Mouse (Mus musculus): ENCODE measurements around the gene Akip1. TPM values are rescaled to one million over a fixed set of nuclear protein-coding genes. Genes with fewer than 3 reads are reported as not detected.

Gene Akip1
- polyA plus RNA-seq, 1 experiment from 2014 or later: 20.7 TPM

GRCm38 (mm10) chr7:109674944-109675628, 28.4 kb upstream of the Akip1 start:
- Histone ChIP-seq H3K9ac (ENCODE audit: low read length) (no peak overlapping the region), H3K4me1 (ENCODE audit: control insufficient read depth, insufficient read depth, low read length) (peaks cover 2% of the 10 kb centered on the region; the same call in 1 of the 2 replicates), H3K4me3 (ENCODE audit: low read depth, low read length) (no peak overlapping the region), H3K27me3 (ENCODE audit: control insufficient read depth, insufficient read depth, low read length) (no peaks in the 10 kb centered on the region), H3K36me3 (ENCODE audit: control insufficient read depth, insufficient read depth, low read length) (no peaks in the 10 kb centered on the region), H3K9me3 (ENCODE audit: control insufficient read depth, low read length) (no peaks in the 10 kb centered on the region), H3K27ac (ENCODE audit: low read depth, low read length) (no peak overlapping the region), H3K4me2 (no peak overlapping the region)
- peak; percentile 61 for DNase-seq (ENCODE audit: low spot score, missing footprints)
- no peak for ATAC-seq (ENCODE audit: low FRiP score)
- WGBS: 80% methylated on average over 4 of the region's 4 CpGs

- Histone ChIP-seq H3K4me3 (ENCODE audit: low read depth, low read length) (no peak overlapping the region), H3K9ac (ENCODE audit: low read length) (no peak overlapping the region), H3K4me1 (ENCODE audit: control insufficient read depth, insufficient read depth, low read length) (no peaks in the 10 kb centered on the region), H3K27me3 (ENCODE audit: control insufficient read depth, insufficient read depth, low read length) (no peaks in the 10 kb centered on the region), H3K27ac (ENCODE audit: low read depth, low read length) (no peak overlapping the region), H3K9me3 (ENCODE audit: control insufficient read depth, low read length) (no peaks in the 10 kb centered on the region), H3K4me2 (no peak overlapping the region), H3K36me3 (ENCODE audit: control insufficient read depth, insufficient read depth, low read length) (no peaks in the 10 kb centered on the region)
- 91% methylated on average over 2 of the region's 2 CpGs for WGBS
- ATAC-seq (ENCODE audit: low FRiP score): no peak
- no peak for DNase-seq (ENCODE audit: low spot score, missing footprints)
Observed at GRCm38 (mm10) chr7:109680284-109680683, 23.2 kb upstream of the Akip1 start.

GRCm38 (mm10) chr7:109680879-109681278, 22.6 kb upstream of the Akip1 start:
- no peaks in the 10 kb centered on the region for H3K4me1 ChIP-seq (ENCODE audit: control insufficient read depth, insufficient read depth, low read length)
- WGBS: 92% methylated on average over 1 of the region's 1 CpGs
- no peak for DNase-seq (ENCODE audit: low spot score, missing footprints)

GRCm38 (mm10) chr7:109686585-109687128, 16.8 kb upstream of the Akip1 start:
- no peak for DNase-seq (ENCODE audit: low spot score, missing footprints)
- Histone ChIP-seq H3K4me3 (ENCODE audit: low read depth, low read length) (no peak overlapping the region), H3K9me3 (ENCODE audit: control insufficient read depth, low read length) (no peaks in the 10 kb centered on the region), H3K9ac (ENCODE audit: low read length) (no peak overlapping the region), H3K4me1 (ENCODE audit: control insufficient read depth, insufficient read depth, low read length) (no peaks in the 10 kb centered on the region), H3K27ac (ENCODE audit: low read depth, low read length) (no peak overlapping the region), H3K36me3 (ENCODE audit: control insufficient read depth, insufficient read depth, low read length) (no peaks in the 10 kb centered on the region), H3K27me3 (ENCODE audit: control insufficient read depth, insufficient read depth, low read length) (no peaks in the 10 kb centered on the region), H3K4me2 (no peak overlapping the region)
- no peak for ATAC-seq (ENCODE audit: low FRiP score)
- 58% methylated on average over 9 of the region's 9 CpGs for WGBS

More at GRCm38 (mm10) chr7:109680879-109681278, 22.6 kb upstream of the Akip1 start:
- no peak overlapping the region for H3K27ac ChIP-seq (ENCODE audit: low read depth, low read length)
- no peak for ATAC-seq (ENCODE audit: low FRiP score)
- no peak overlapping the region for H3K4me2 ChIP-seq
- no peak overlapping the region for H3K9ac ChIP-seq (ENCODE audit: low read length)
- H3K36me3 ChIP-seq (ENCODE audit: control insufficient read depth, insufficient read depth, low read length): no peaks in the 10 kb centered on the region
- H3K27me3 ChIP-seq (ENCODE audit: control insufficient read depth, insufficient read depth, low read length): no peaks in the 10 kb centered on the region
- no peak overlapping the region for H3K4me3 ChIP-seq (ENCODE audit: low read depth, low read length)
- H3K9me3 ChIP-seq (ENCODE audit: control insufficient read depth, low read length): no peaks in the 10 kb centered on the region

GRCm38 (mm10) chr7:109690101-109690500, 13.4 kb upstream of the Akip1 start:
- H3K4me1 ChIP-seq (ENCODE audit: control insufficient read depth, insufficient read depth, low read length): no peaks in the 10 kb centered on the region
- H3K9me3 ChIP-seq (ENCODE audit: control insufficient read depth, low read length): no peaks in the 10 kb centered on the region
- 89% methylated on average over 3 of the region's 3 CpGs for WGBS
- ATAC-seq (ENCODE audit: low FRiP score) (no peak), DNase-seq (ENCODE audit: low spot score, missing footprints) (no peak)
- H3K27ac ChIP-seq (ENCODE audit: low read depth, low read length): no peak overlapping the region
- H3K9ac ChIP-seq (ENCODE audit: low read length): no peak overlapping the region
- H3K27me3 ChIP-seq (ENCODE audit: control insufficient read depth, insufficient read depth, low read length): no peaks in the 10 kb centered on the region
- H3K4me2 ChIP-seq: no peak overlapping the region
- no peak overlapping the region for H3K4me3 ChIP-seq (ENCODE audit: low read depth, low read length)
- no peaks in the 10 kb centered on the region for H3K36me3 ChIP-seq (ENCODE audit: control insufficient read depth, insufficient read depth, low read length)

GRCm38 (mm10) chr7:109690961-109691360, 12.5 kb upstream of the Akip1 start:
- no peak overlapping the region for H3K9ac ChIP-seq (ENCODE audit: low read length)
- WGBS: 89% methylated on average over 5 of the region's 5 CpGs
- DNase-seq (ENCODE audit: low spot score, missing footprints): no peak

GRCm38 (mm10) chr7:109694576-109695338, 8.7 kb upstream of the Akip1 start:
- WGBS: 83% methylated on average over 13 of the region's 13 CpGs
- no peaks in the 10 kb centered on the region for H3K27me3 ChIP-seq (ENCODE audit: control insufficient read depth, insufficient read depth, low read length)
- no peak overlapping the region for H3K27ac ChIP-seq (ENCODE audit: low read depth, low read length)
- DNase-seq (ENCODE audit: low spot score, missing footprints) (no peak), ATAC-seq (ENCODE audit: low FRiP score) (no peak)
- no peaks in the 10 kb centered on the region for H3K4me1 ChIP-seq (ENCODE audit: control insufficient read depth, insufficient read depth, low read length)
- no peaks in the 10 kb centered on the region for H3K36me3 ChIP-seq (ENCODE audit: control insufficient read depth, insufficient read depth, low read length)
- H3K9ac ChIP-seq (ENCODE audit: low read length): no peak overlapping the region
- H3K9me3 ChIP-seq (ENCODE audit: control insufficient read depth, low read length): no peaks in the 10 kb centered on the region
- H3K4me2 ChIP-seq: no peak overlapping the region
- no peak overlapping the region for H3K4me3 ChIP-seq (ENCODE audit: low read depth, low read length)

More at GRCm38 (mm10) chr7:109690961-109691360, 12.5 kb upstream of the Akip1 start:
- Histone ChIP-seq H3K9me3 (ENCODE audit: control insufficient read depth, low read length) (no peaks in the 10 kb centered on the region), H3K4me2 (no peak overlapping the region), H3K27ac (ENCODE audit: low read depth, low read length) (no peak overlapping the region), H3K4me3 (ENCODE audit: low read depth, low read length) (no peak overlapping the region), H3K4me1 (ENCODE audit: control insufficient read depth, insufficient read depth, low read length) (no peaks in the 10 kb centered on the region), H3K27me3 (ENCODE audit: control insufficient read depth, insufficient read depth, low read length) (no peaks in the 10 kb centered on the region), H3K36me3 (ENCODE audit: control insufficient read depth, insufficient read depth, low read length) (no peaks in the 10 kb centered on the region)
- no peak for ATAC-seq (ENCODE audit: low FRiP score)

- ATAC-seq (ENCODE audit: low FRiP score) (no peak), DNase-seq (ENCODE audit: low spot score, missing footprints) (peak; percentile 66)
- H3K4me2 ChIP-seq: no peak overlapping the region
- H3K27me3 ChIP-seq (ENCODE audit: control insufficient read depth, insufficient read depth, low read length): no peaks in the 10 kb centered on the region
- no peak overlapping the region for H3K27ac ChIP-seq (ENCODE audit: low read depth, low read length)
- no peaks in the 10 kb centered on the region for H3K36me3 ChIP-seq (ENCODE audit: control insufficient read depth, insufficient read depth, low read length)
- H3K4me1 ChIP-seq (ENCODE audit: control insufficient read depth, insufficient read depth, low read length): no peaks in the 10 kb centered on the region
- H3K9me3 ChIP-seq (ENCODE audit: control insufficient read depth, low read length): no peaks in the 10 kb centered on the region
- no peak overlapping the region for H3K9ac ChIP-seq (ENCODE audit: low read length)
- WGBS: 92% methylated on average over 10 of the region's 10 CpGs
- H3K4me3 ChIP-seq (ENCODE audit: low read depth, low read length): no peak overlapping the region
Observed at GRCm38 (mm10) chr7:109695339-109695726, 8.2 kb upstream of the Akip1 start.

- H3K36me3 ChIP-seq (ENCODE audit: control insufficient read depth, insufficient read depth, low read length): no peaks in the 10 kb centered on the region
- H3K27me3 ChIP-seq (ENCODE audit: control insufficient read depth, insufficient read depth, low read length): peaks cover 8% of the 10 kb centered on the region
- H3K4me3 ChIP-seq (ENCODE audit: low read depth, low read length): no peak overlapping the region
- H3K4me2 ChIP-seq: no peak overlapping the region
- DNase-seq (ENCODE audit: low spot score, missing footprints) (no peak), ATAC-seq (ENCODE audit: low FRiP score) (no peak)
- no peaks in the 10 kb centered on the region for H3K9me3 ChIP-seq (ENCODE audit: control insufficient read depth, low read length)
- no peak overlapping the region for H3K9ac ChIP-seq (ENCODE audit: low read length)
- H3K4me1 ChIP-seq (ENCODE audit: control insufficient read depth, insufficient read depth, low read length): peaks cover 3% of the 10 kb centered on the region; the same call in 1 of the 2 replicates
- H3K27ac ChIP-seq (ENCODE audit: low read depth, low read length): no peak overlapping the region
Observed at GRCm38 (mm10) chr7:109700213-109700612, 3.3 kb upstream of the Akip1 start.

All from midbrain, embryonic 11.5 days (tissue).